In the genomic region with DNA sequence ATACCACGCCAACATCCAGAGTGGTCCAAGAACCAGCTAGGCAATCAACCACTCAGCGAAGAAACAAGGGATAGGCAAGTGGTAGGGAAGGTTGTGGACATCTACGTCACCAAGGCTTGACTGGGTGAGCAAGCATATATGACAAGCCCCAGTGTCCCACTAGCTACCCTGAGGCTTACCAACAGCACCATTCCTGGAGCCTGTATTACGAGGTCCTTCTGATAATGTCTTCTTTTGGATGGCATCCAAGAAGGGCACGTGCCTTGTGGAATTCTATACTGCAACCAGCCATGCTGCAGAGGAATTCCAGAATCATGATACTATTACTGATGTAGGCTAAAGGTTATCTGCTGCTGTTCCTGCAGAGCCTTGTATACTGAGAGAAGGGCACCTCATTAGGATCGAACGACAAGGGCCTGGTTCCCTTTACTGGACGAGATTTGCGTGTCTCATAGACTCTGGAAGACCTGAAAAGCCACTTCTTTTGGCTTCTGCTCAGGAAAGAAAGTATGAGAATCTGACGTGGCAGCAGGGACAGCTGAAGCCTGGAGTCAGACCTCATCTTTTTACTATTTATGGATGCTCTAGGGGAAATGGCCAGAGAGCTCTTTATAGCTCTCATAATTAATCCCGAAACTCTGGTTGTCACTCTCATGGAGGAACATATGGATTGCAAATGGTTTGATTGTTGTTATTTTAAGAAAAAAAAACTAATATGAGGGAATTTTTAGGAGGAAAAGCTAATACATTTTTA, we compare ENCODE assay signal across 19 mouse cellular contexts.
A peak's percentile ranks its signal among the peaks of the same experiment; 100 is the strongest.
DNase-seq lines count a peak whose midpoint lies in the region; ATAC-seq and TF ChIP-seq lines count a peak whose summit lies in the region.
"Had no signal": no experiment of that assay in that cellular context is flagged by ENCODE, and none has a peak within 500 bp of the region (broad histone marks: within the 10 kb centered on the region; RNA-seq: fewer than 3 reads in every experiment).

No protein-coding gene starts in this region.

- no peak overlapping the region for H3K27ac ChIP-seq in forebrain, embryonic 13.5 days
- no peak overlapping the region for H3K27ac ChIP-seq in forebrain, embryonic 12.5 days
- peak overlapping the region; percentile 55 for H3K27ac ChIP-seq in heart, embryonic 12.5 days (ENCODE audit: poor library complexity, severe bottlenecking)
- H3K27ac ChIP-seq in lung, embryonic 14.5 days (ENCODE audit: low read depth) = peak overlapping the region; percentile 16; the same call in 1 of the 2 replicates
- no peak overlapping the region for H3K27ac ChIP-seq in lung, postnatal 0 days (ENCODE audit: low read length)
- peak overlapping the region; percentile 46; the same call in 1 of the 2 replicates for H3K27ac ChIP-seq in small intestine, adult 2 months (ENCODE audit: insufficient read depth, low read depth, low read length)
- no peak overlapping the region for H3K27ac ChIP-seq in intestine, postnatal 0 days (ENCODE audit: low read depth, low read length)
- H3K27ac ChIP-seq: hindbrain, embryonic 14.5 days; layer of hippocampus, adult 2 months; limb, embryonic 10.5 days had no signal

- ATAC-seq in forebrain, embryonic 13.5 days = 0 out of 2 replicates have a peak, but pooled peaks have one; percentile 27
- no peak for ATAC-seq in forebrain, embryonic 12.5 days (ENCODE audit: low FRiP score)
- ATAC-seq in heart, embryonic 12.5 days (ENCODE audit: insufficient number of reproducible peaks, low FRiP score) = peak; percentile 79
- ATAC-seq in lung, embryonic 14.5 days (ENCODE audit: insufficient read depth) = peak; percentile 42; the same call in 1 of the 2 replicates
- no peak for ATAC-seq in lung, postnatal 0 days
- ATAC-seq in intestine, postnatal 0 days = no peak
- ATAC-seq: liver, postnatal 0 days had no signal

- H3K27me3 ChIP-seq in forebrain, embryonic 13.5 days = no peaks in the 10 kb centered on the region
- H3K27me3 ChIP-seq in forebrain, embryonic 12.5 days = no peaks in the 10 kb centered on the region
- no peaks in the 10 kb centered on the region for H3K27me3 ChIP-seq in heart, embryonic 12.5 days (replicated peaks)
- no peaks in the 10 kb centered on the region for H3K27me3 ChIP-seq in lung, embryonic 14.5 days (ENCODE audit: insufficient read depth, low read length)
- H3K27me3 ChIP-seq in lung, postnatal 0 days (replicated peaks; ENCODE audit: insufficient read depth, low read length) = no peaks in the 10 kb centered on the region
- H3K27me3 ChIP-seq in small intestine, adult 2 months (ENCODE audit: control insufficient read depth, insufficient read depth, low read length) = no peaks in the 10 kb centered on the region
- H3K27me3 ChIP-seq in intestine, postnatal 0 days (replicated peaks; ENCODE audit: control insufficient read depth, insufficient read depth, low read length) = no peaks in the 10 kb centered on the region
- H3K27me3 ChIP-seq: CH12.LX had no signal

- H3K4me2 ChIP-seq in forebrain, embryonic 13.5 days = no peak overlapping the region
- no peak overlapping the region for H3K4me2 ChIP-seq in forebrain, embryonic 12.5 days
- H3K4me2 ChIP-seq in heart, embryonic 12.5 days = 0 out of 2 replicates have a peak overlapping the region, but pooled peaks have one; percentile 4
- no peak overlapping the region for H3K4me2 ChIP-seq in lung, embryonic 14.5 days
- H3K4me2 ChIP-seq in lung, postnatal 0 days (replicated peaks; ENCODE audit: low read depth, low read length) = no peak overlapping the region
- no peak overlapping the region for H3K4me2 ChIP-seq in intestine, postnatal 0 days (replicated peaks; ENCODE audit: low read depth)
- H3K4me2 ChIP-seq: hindbrain, embryonic 14.5 days; midbrain, embryonic 11.5 days had no signal

- TF ChIP-seq EP300 in lung, postnatal 0 days (IDR thresholded peaks at IDR 0.05) = no peak

- no peak overlapping the region for H3K4me3 ChIP-seq in forebrain, embryonic 13.5 days
- no peak overlapping the region for H3K4me3 ChIP-seq in forebrain, embryonic 12.5 days (replicated peaks)
- no peak overlapping the region for H3K4me3 ChIP-seq in heart, embryonic 12.5 days
- no peak overlapping the region for H3K4me3 ChIP-seq in lung, embryonic 14.5 days (ENCODE audit: low read depth, low read length)
- H3K4me3 ChIP-seq in lung, postnatal 0 days (ENCODE audit: low read depth, low read length) = no peak overlapping the region
- no peak overlapping the region for H3K4me3 ChIP-seq in small intestine, adult 2 months (ENCODE audit: low read depth, low read length)
- H3K4me3 ChIP-seq in intestine, postnatal 0 days (ENCODE audit: low read depth, low read length) = no peak overlapping the region
- H3K4me3 ChIP-seq: layer of hippocampus, adult 2 months; limb, embryonic 10.5 days had no signal

- no peak for DNase-seq in heart, adult 9 months (ENCODE audit: low spot score in 2 of 2)
- peak; percentile 62 for DNase-seq in lung, embryonic 14.5 days
- DNase-seq in lung, postnatal 0 days (ENCODE audit: low spot score) = no peak
- DNase-seq: adrenal gland, postnatal 25 days; cerebellum, adult 11-12 months; cerebellum, postnatal 14 days; liver, postnatal 0 days; retina, postnatal 1 day; thymus, adult 2 months had no signal

- no peak overlapping the region for H3K9ac ChIP-seq in forebrain, embryonic 13.5 days
- H3K9ac ChIP-seq in forebrain, embryonic 12.5 days = no peak overlapping the region
- H3K9ac ChIP-seq in heart, embryonic 12.5 days = no peak overlapping the region
- H3K9ac ChIP-seq in lung, embryonic 14.5 days = no peak overlapping the region
- H3K9ac ChIP-seq in lung, postnatal 0 days (replicated peaks; ENCODE audit: low read depth) = no peak overlapping the region
- H3K9ac ChIP-seq in intestine, postnatal 0 days (ENCODE audit: low read depth, low read length) = no peak overlapping the region
- H3K9ac ChIP-seq: hindbrain, embryonic 14.5 days; liver, postnatal 0 days had no signal

- H3K9me3 ChIP-seq in forebrain, embryonic 13.5 days (replicated peaks) = no peaks in the 10 kb centered on the region
- H3K9me3 ChIP-seq in forebrain, embryonic 12.5 days = no peaks in the 10 kb centered on the region
- no peaks in the 10 kb centered on the region for H3K9me3 ChIP-seq in heart, embryonic 12.5 days (replicated peaks)
- no peaks in the 10 kb centered on the region for H3K9me3 ChIP-seq in lung, embryonic 14.5 days (ENCODE audit: low read depth, low read length)
- no peaks in the 10 kb centered on the region for H3K9me3 ChIP-seq in lung, postnatal 0 days (ENCODE audit: low read length)
- no peaks in the 10 kb centered on the region for H3K9me3 ChIP-seq in intestine, postnatal 0 days (ENCODE audit: control insufficient read depth)
- H3K9me3 ChIP-seq: limb, embryonic 10.5 days had no signal

- no peaks in the 10 kb centered on the region for H3K36me3 ChIP-seq in forebrain, embryonic 13.5 days (ENCODE audit: poor library complexity, severe bottlenecking)
- no peaks in the 10 kb centered on the region for H3K36me3 ChIP-seq in forebrain, embryonic 12.5 days (replicated peaks)
- H3K36me3 ChIP-seq in heart, embryonic 12.5 days = no peaks in the 10 kb centered on the region
- H3K36me3 ChIP-seq in lung, embryonic 14.5 days (ENCODE audit: insufficient read depth) = no peaks in the 10 kb centered on the region
- no peaks in the 10 kb centered on the region for H3K36me3 ChIP-seq in lung, postnatal 0 days (ENCODE audit: insufficient read depth, low read length)
- no peaks in the 10 kb centered on the region for H3K36me3 ChIP-seq in small intestine, adult 2 months (ENCODE audit: control insufficient read depth, insufficient read depth, low read length)
- no peaks in the 10 kb centered on the region for H3K36me3 ChIP-seq in intestine, postnatal 0 days (ENCODE audit: control insufficient read depth, insufficient read depth)
- H3K36me3 ChIP-seq: limb, embryonic 10.5 days had no signal

- 83% methylated on average over 11 of the region's 11 CpGs for WGBS in forebrain, embryonic 13.5 days
- WGBS in forebrain, embryonic 12.5 days = 88% methylated on average over 11 of the region's 11 CpGs
- WGBS in heart, embryonic 12.5 days = 30% methylated on average over 11 of the region's 11 CpGs
- 47% methylated on average over 11 of the region's 11 CpGs for WGBS in lung, embryonic 14.5 days
- 52% methylated on average over 11 of the region's 11 CpGs for WGBS in lung, postnatal 0 days
- 62% methylated on average over 11 of the region's 11 CpGs for WGBS in small intestine, adult 2 months
- 61% methylated on average over 11 of the region's 11 CpGs for WGBS in intestine, postnatal 0 days

- TF ChIP-seq POLR2A in small intestine, adult 2 months (IDR thresholded peaks at IDR 0.05; ENCODE audit: low read depth, low read length) = no peak

- TF ChIP-seq CTCF in lung, embryonic 14.5 days (IDR thresholded peaks at IDR 0.05; ENCODE audit: low read depth) = no peak
- TF ChIP-seq CTCF in lung, postnatal 0 days (IDR thresholded peaks at IDR 0.05) = no peak
- TF ChIP-seq CTCF in small intestine, adult 2 months (IDR thresholded peaks at IDR 0.05; ENCODE audit: extremely low read depth, insufficient read length, insufficient replicate concordance, low read depth, low read length) = no peak
- no peak for TF ChIP-seq CTCF in intestine, postnatal 0 days (IDR thresholded peaks at IDR 0.05; ENCODE audit: low read depth)

- peaks cover 4% of the 10 kb centered on the region; the same call in 1 of the 2 replicates for H3K4me1 ChIP-seq in forebrain, embryonic 13.5 days
- H3K4me1 ChIP-seq in forebrain, embryonic 12.5 days = no peaks in the 10 kb centered on the region
- peaks cover 22% of the 10 kb centered on the region for H3K4me1 ChIP-seq in heart, embryonic 12.5 days (replicated peaks)
- H3K4me1 ChIP-seq in lung, embryonic 14.5 days (ENCODE audit: insufficient read depth) = peaks cover 18% of the 10 kb centered on the region
- no peaks in the 10 kb centered on the region for H3K4me1 ChIP-seq in lung, postnatal 0 days (ENCODE audit: insufficient read depth, low read depth, low read length)
- H3K4me1 ChIP-seq in small intestine, adult 2 months (ENCODE audit: control insufficient read depth, insufficient read depth, insufficient read length, low read length) = no peaks in the 10 kb centered on the region
- no peaks in the 10 kb centered on the region for H3K4me1 ChIP-seq in intestine, postnatal 0 days (replicated peaks; ENCODE audit: control insufficient read depth, insufficient read depth, low read length)

Comparison
In these comparisons a context has a peak if more than half of its experiments do, and no peak if none do; other contexts are left out.
1. ATAC-seq: peak in forebrain, embryonic 13.5 days (single experiment), heart, embryonic 12.5 days (single experiment) and lung, embryonic 14.5 days (single experiment); none in forebrain, embryonic 12.5 days (single experiment), lung, postnatal 0 days (single experiment) and intestine, postnatal 0 days (single experiment).
2. H3K27ac ChIP-seq: peak in heart, embryonic 12.5 days (single experiment), lung, embryonic 14.5 days (single experiment) and small intestine, adult 2 months (single experiment); none in forebrain, embryonic 13.5 days (single experiment), forebrain, embryonic 12.5 days (single experiment), lung, postnatal 0 days (single experiment) and intestine, postnatal 0 days (single experiment).